Mouse (Mus musculus): ENCODE measurements at regions not wholly inside any gene's neighbourhood (a gene's known extent, or its start where the extent isn't known, plus 50 kb on each side); places are given as distances from the start of the nearest gene placed in this dataset.

DNA sequence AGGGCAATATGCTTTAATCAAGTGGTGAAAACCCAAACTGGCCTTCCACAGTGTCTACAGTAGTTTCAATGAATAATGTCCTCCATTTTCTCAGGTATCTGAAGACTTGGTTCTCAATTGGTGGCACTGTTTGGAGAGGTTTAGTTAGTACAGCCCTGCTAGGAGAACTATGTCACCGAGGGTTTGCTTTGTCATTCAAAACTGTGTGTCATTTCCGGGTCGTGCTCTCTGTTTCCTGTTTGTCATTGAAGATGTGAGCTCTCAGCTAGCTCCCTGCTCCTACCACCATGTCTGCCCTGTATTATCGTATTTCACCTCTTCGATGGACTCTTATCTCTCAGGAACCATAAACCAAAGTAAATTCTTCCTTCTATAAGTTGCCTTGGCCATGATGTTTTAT lies 79.3 kb upstream of the Creb5 start:
- no peak for TF ChIP-seq CTCF (IDR thresholded peaks at IDR 0.05; ENCODE audit: insufficient read depth, low read length)
- no peak for TF ChIP-seq POLR2A (IDR thresholded peaks at IDR 0.05; ENCODE audit: borderline replicate concordance, extremely low read depth, low read depth, low read length)
